22 mouse cellular contexts compared by ENCODE assay signal in genomic region chr17:87093061-87093460, GRCm38 (mm10). TPM values are rescaled to one million over a fixed set of nuclear protein-coding genes. Genes with fewer than 3 reads are reported as not detected.
DNase-seq lines count a peak whose midpoint lies in the region; ATAC-seq lines count a peak whose summit lies in the region.
"Had no signal": no experiment of that assay in that cellular context is flagged by ENCODE, and none has a peak within 500 bp of the region (broad histone marks: within the 10 kb centered on the region; RNA-seq: fewer than 3 reads in every experiment).

No protein-coding gene starts in this region.

- no peaks in the 10 kb centered on the region for H3K9me3 ChIP-seq in forebrain, embryonic 16.5 days (ENCODE audit: control insufficient read depth, low read length)
- H3K9me3 ChIP-seq: embryonic facial prominence, embryonic 13.5 days; heart, embryonic 10.5 days; hindbrain, embryonic 12.5 days; kidney, embryonic 15.5 days had no signal

- intact Hi-C loops in left cerebral cortex, postnatal 25 days (cut with DNase I) = no loop called here
- intact Hi-C loops in left cerebral cortex, postnatal 14 days (cut with DNase I) = no loop called here

- H3K27ac ChIP-seq in forebrain, embryonic 16.5 days (ENCODE audit: low read length) = no peak overlapping the region
- H3K27ac ChIP-seq: embryonic facial prominence, embryonic 13.5 days; gastrocnemius, adult 2 months; heart, embryonic 10.5 days; hindbrain, embryonic 12.5 days; hindbrain, postnatal 0 days; kidney, embryonic 15.5 days had no signal

- ATAC-seq in frontal cortex, adult (ENCODE audit: low TSS enrichment) = peak; percentile 72
- peak; percentile 76; the same call in 1 of the 2 replicates for ATAC-seq in forebrain, embryonic 16.5 days
- ATAC-seq: hindbrain, postnatal 0 days had no signal

- H3K4me1 ChIP-seq in forebrain, embryonic 16.5 days (replicated peaks; ENCODE audit: control insufficient read depth, insufficient read depth, low read length) = 0 out of 2 replicates have a peak, but pooled peaks cover 3% of the 10 kb centered on the region
- H3K4me1 ChIP-seq: embryonic facial prominence, embryonic 13.5 days; hindbrain, embryonic 12.5 days; kidney, embryonic 15.5 days had no signal

- 27% methylated on average over 5 of the region's 5 CpGs for WGBS in forebrain, embryonic 16.5 days

- DNase-seq in frontal cortex, postnatal 36 days (ENCODE audit: low spot score in 2 of 2) = no peak
- DNase-seq in left cerebral cortex, postnatal 25 days (ENCODE audit: low spot score in 2 of 2) = peak; percentile 9 to 31
- DNase-seq in left cerebral cortex, postnatal 14 days (ENCODE audit: low spot score in 2 of 2) = no peak
- no peak for DNase-seq in adrenal gland, postnatal 4 days (ENCODE audit: low spot score in 2 of 2)
- no peak for DNase-seq in thymus, postnatal 36 days
- DNase-seq: adrenal gland, adult 2 months; adrenal gland, postnatal 25 days; cerebellum, adult 18-20 months; cerebellum, adult 9-11 months; cerebellum, postnatal 36 days; gastrocnemius, adult 2 months; gastrocnemius, postnatal 36 days; heart, adult 18-20 months; heart, postnatal 36 days; kidney, adult 11 months had no signal

- no peak overlapping the region for H3K4me3 ChIP-seq in forebrain, embryonic 16.5 days (replicated peaks; ENCODE audit: low read length)
- H3K4me3 ChIP-seq: embryonic facial prominence, embryonic 13.5 days; gastrocnemius, adult 2 months; heart, embryonic 10.5 days; hindbrain, embryonic 12.5 days; kidney, embryonic 15.5 days had no signal

- no peaks in the 10 kb centered on the region for H3K36me3 ChIP-seq in forebrain, embryonic 16.5 days (ENCODE audit: control insufficient read depth, insufficient read depth)
- H3K36me3 ChIP-seq: embryonic facial prominence, embryonic 13.5 days; heart, embryonic 10.5 days; hindbrain, embryonic 12.5 days; kidney, embryonic 15.5 days had no signal

- no peak overlapping the region for H3K4me2 ChIP-seq in forebrain, embryonic 16.5 days (ENCODE audit: low read length)
- H3K4me2 ChIP-seq: embryonic facial prominence, embryonic 13.5 days; hindbrain, embryonic 12.5 days; kidney, embryonic 15.5 days had no signal

- no peak overlapping the region for H3K9ac ChIP-seq in forebrain, embryonic 16.5 days (replicated peaks; ENCODE audit: low read depth, low read length)
- H3K9ac ChIP-seq: embryonic facial prominence, embryonic 13.5 days; hindbrain, embryonic 12.5 days; kidney, embryonic 15.5 days had no signal

- H3K27me3 ChIP-seq in forebrain, embryonic 16.5 days (replicated peaks; ENCODE audit: control insufficient read depth, insufficient read depth, low read length) = no peaks in the 10 kb centered on the region
- H3K27me3 ChIP-seq: embryonic facial prominence, embryonic 13.5 days; hindbrain, embryonic 12.5 days; kidney, embryonic 15.5 days had no signal

RNA-seq across cellular contexts. Expression of gene Socs5, which starts 14.4 kb away (rescaled TPM):
- 100 to 1,000 TPM; 104 to 107 TPM for total RNA-seq in left cerebral cortex, postnatal 25 days (2021)
- total RNA-seq in left cerebral cortex, postnatal 14 days (2021) = 10 to 100 TPM; 74.9 to 79.7 TPM
- polyA plus RNA-seq in forebrain, embryonic 16.5 days (2015; fragmentation: Nextera tagmentation; extraction: Ambion mirVana) = 11.7 and 12.6 TPM in 2 replicates
- total RNA-seq in adrenal gland, postnatal 4 days (2021) = 10 to 100 TPM; 53.0 to 53.4 TPM

Comparison
In these comparisons a context has a peak if more than half of its experiments do, and no peak if none do; other contexts are left out.
1. DNase-seq: peak in left cerebral cortex, postnatal 25 days (2 of 2); none in frontal cortex, postnatal 36 days (0 of 2), left cerebral cortex, postnatal 14 days (0 of 2), adrenal gland, postnatal 4 days (0 of 2) and thymus, postnatal 36 days (0 of 2).